Mouse (Mus musculus) adrenal gland, postnatal 14 days (tissue): Measurements from ENCODE around the gene Tbc1d32. TPM values are rescaled to one million over a fixed set of nuclear protein-coding genes. Genes with fewer than 3 reads are reported as not detected.

ENCODE experiments used
- DNase-seq: peaks from one replicate; pipeline ENCODE4 v3.0.0; 2021; ENCODE audit warnings: mixed read lengths
- total RNA-seq: library from RNA; stranded (reverse); gene quantifications from 2 replicates; pipeline ENCODE4 v1.2.3, GENCODE M21; 2021

Gene Tbc1d32
- total RNA-seq, 1 experiment from 2014 or later: 6.4 TPM

DNA sequence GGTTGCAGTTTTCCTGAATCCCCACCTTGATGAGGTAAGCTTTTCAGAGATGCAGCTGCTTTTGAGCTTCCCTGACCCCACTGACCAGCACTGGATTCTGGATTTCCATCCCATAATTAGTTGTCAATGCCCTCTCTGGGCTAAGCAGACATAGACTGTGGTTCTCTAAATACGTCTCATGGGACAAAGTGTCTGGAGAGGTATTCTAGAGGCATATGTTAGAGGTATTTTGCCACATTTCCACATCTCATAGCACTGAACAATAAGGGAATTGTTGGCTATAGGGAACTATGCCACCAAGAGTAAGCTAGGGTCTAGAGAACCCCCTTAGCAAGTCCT lies 121.5 kb downstream of the Tbc1d32 start:
- DNase-seq: no peak

- DNase-seq: peak; percentile 97
Observed at GRCm38 (mm10) chr10:56106333-56106995, 122.0 kb downstream of the Tbc1d32 start, which contains the start of gene Msl3l2. Gene Msl3l2 (plus strand): TSS chr10:56106917.

DNA sequence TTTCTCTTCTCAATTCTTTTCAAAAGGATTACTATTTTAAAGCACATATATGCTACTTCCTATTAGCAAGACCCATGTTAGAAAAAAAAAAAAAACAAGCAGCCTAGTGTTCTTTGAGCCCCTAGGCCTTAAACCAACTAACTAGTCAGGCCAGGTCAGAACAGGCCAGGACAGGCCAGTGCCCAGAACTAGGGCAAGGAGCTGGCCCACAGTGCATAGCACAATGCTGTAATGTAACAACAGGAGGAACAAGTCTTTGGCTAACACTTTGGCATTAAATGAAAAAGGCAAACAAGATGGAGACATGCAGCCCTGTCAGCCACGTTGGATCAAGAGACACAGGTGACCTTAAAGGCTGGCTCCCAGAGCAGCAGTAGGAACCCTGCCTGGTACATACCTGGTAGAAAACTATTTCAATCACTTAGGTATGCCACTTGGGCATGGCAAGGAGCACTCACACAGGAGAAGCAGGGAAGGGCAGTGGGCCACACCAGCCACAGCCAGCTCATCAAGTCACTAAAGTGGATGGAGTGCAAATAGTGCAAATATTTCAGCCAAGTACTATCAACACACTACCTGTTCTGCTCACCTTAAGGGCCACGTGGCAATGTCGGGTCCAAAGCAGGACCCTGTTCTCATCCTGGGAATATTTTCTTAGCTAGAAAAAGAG lies 128.7 kb downstream of the Tbc1d32 start:
- DNase-seq: no peak

DNA sequence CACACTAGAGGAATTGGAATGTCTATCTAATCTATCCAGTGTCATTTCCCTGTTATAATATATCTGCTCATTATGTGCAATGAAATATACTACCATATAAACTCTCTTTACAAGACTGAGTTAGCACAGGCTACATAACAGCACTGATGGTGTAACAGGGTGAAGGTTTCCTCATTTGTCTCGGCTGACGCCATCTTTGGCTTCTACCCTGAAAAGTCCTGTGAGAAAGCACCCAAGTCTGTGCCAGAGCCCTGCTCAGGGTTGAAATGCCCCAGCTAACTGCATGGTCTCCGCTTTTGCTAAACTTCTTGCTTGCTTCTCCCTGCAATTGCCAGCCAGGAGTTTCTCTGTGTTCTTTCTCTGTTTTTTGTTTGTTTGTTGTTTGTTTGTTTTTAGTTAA lies 129.4 kb downstream of the Tbc1d32 start:
- peak; percentile 14 for DNase-seq

GRCm38 (mm10) chr10:56096757-56097156 lies 131.7 kb downstream of the Tbc1d32 start:
- DNase-seq: no peak

- no peak for DNase-seq
Observed at GRCm38 (mm10) chr10:56094586-56094985, 133.9 kb downstream of the Tbc1d32 start.

DNA sequence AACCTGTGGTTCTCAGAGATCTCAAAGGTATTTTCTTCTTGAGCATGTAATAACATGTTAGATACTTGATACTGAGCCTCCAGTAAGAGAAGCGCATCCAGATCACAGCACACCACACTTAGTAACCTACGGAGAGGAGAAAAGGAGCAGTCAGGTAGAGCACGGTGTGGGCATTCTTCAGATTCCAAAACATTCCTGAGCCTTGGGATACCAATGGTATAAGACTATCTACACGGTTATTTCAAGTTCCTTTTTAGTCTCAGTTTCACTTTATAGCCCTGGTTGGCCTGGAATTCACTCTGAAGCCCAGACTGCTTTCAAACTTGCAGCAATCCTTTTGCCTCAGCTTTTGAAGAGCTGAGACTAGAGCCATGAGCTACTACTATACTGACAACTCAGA lies 138.8 kb downstream of the Tbc1d32 start:
- DNase-seq: no peak

DNA sequence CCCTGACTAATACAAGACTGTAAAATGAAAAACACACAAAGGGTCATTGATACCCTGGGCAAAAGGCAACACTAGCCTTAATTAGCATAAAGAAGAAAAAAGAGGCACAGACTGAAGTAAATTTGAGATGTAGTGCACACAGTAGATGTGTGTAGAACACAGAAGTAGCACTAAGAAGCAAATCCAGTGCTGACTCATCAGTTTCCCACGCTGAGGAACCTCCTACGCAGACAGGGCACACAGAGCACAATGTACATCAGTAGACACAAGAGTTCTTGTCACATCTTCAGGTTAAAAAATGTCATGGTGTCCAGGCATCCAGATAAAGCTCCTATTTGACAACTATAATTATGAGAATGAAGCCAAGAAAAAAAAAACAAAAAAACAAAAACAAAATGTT lies 165.7 kb downstream of the Tbc1d32 start:
- no peak for DNase-seq

DNA sequence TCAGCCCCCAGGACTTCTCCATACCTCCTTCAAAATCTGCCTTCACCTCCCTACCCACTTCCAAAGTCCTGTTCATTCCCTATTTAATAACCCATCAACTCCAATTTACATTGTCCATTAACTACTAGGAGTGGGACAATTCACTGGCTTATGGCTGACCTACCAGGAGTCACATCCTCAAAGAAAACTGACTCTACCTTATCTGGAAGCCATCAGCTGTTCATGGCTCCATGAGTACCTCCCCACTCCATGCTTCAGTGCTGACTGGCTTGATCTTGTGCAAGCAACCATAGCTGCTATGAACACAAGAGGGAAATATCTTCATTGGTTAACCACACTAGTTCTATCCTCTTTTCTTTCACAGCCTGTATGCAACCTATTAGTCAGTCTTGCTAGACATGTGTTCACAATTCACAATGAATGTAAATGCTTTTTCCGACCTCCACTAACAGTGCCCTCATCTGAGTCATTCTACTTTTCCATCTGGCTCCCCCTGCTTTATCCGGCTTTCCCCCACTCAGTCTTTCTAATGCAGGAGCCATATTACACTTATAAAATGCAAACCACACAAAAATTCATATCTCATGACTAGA lies 167.2 kb downstream of the Tbc1d32 start:
- no peak for DNase-seq

DNA sequence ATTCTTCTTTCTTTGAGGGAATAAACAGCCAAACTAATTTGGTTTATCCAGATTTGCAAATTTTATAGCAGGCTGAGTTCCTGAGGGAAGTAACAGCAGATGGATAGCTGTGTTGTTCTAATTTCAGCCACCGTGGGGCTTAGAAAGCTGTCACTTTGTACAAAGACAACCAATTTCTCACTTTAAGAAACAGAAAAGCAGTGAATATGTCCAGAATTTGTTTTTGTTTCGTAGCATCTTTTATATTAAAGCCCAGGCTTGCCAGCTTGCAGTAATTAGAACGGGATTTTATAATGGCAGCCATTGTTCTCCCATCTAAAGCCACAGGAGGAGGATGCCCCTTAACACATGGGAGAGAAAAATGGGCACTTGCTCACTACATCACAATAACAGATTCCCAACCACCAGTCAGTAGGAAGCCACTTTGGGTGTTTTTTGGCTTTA lies 169.5 kb downstream of the Tbc1d32 start:
- DNase-seq: no peak

GRCm38 (mm10) chr10:56025400-56025799 lies 203.1 kb downstream of the Tbc1d32 start:
- DNase-seq: no peak

DNA sequence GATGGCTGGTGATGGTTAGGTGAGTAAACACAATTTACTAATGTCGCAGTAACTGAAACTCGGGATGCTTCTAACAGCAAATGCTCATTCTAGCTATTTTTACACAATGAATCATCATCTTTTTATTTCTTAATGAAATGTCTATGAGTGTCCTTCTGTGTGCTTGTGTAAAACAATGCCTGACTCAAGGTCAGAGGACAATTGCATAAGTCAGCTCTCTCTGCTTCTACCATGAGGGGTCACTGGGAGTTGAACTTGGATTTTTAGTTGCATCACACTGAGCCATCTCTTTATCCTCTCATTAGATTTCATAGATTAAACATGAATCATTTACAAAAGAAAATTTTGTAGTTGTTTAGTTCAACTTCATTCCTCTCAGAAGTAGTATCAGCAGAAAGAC lies 203.9 kb downstream of the Tbc1d32 start:
- DNase-seq: peak; percentile 20

DNA sequence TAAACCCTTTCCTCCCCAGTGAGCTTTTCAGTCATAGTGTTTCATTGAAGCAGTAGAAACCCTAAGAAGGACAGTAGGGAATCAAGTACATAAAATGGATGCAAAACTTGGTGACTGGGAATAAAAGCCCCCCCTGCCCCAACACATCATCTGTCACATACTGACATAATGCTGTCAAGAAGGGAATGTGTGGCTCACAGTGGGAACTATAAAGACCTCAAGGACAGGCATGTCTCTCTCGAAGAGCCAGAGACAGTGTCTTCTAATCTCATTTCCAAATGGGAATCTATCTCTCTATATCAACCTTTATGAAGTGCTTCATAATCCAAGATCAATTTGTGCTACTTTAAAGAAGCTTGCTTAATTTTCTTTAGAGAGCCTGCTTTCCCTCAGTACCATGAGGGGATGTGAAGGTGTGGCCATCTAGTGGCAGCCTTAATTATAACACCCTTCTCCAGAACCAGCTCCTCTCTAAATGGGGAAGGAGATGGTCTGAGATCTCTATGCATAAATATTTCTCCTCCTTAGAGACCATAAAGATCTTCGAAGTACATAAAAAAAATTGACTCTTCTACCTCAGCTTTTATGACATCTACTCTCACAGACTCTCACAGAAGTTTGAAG lies 248.5 kb downstream of the Tbc1d32 start:
- DNase-seq: peak; percentile 50

- no peak for DNase-seq
Observed at GRCm38 (mm10) chr10:55978001-55978400, 250.5 kb downstream of the Tbc1d32 start.

Other genes starting within 250 kb of the Tbc1d32 start
- 7.2 and 9.4 TPM in 2 replicates for gene Msl3l2, start 121.8 kb downstream of the Tbc1d32 start, total RNA-seq
- 168 and 205 TPM in 2 replicates for gene Gja1, start 148.6 kb upstream of the Tbc1d32 start, total RNA-seq